Mouse (Mus musculus) hindbrain, postnatal 0 days (tissue): Measurements from ENCODE around the gene Rab40c. TPM values are rescaled to one million over a fixed set of nuclear protein-coding genes. Genes with fewer than 3 reads are reported as not detected.

Source experiments
- ATAC-seq: fragments of 200-750 bp; cut with Nextera tagmentation; 2 replicates; pipeline ENCODE4 v1.8.0; 2017; ENCODE audit warnings: mild to moderate bottlenecking, moderate TSS enrichment, moderate library complexity
- DNase-seq: peaks from one replicate; pipeline ENCODE4 v3.0.0-alpha.2; 2015; ENCODE audit warnings: low spot score
- H3K27ac ChIP-seq: fragments of 300-500 bp; sonication (generic); 2 replicates; pipeline ENCODE4 v1.5.1; 2014; ENCODE audit warnings: mild to moderate bottlenecking
- H3K27me3 ChIP-seq: fragments of 300-500 bp; sonication (generic); 2 replicates; pipeline ENCODE4 v1.6.1; 2014; ENCODE audit warnings: low read length, mixed read lengths; ENCODE audit not compliant: insufficient read depth
- H3K36me3 ChIP-seq: fragments of 300-500 bp; sonication (generic); 2 replicates; pipeline ENCODE4 v1.6.1; 2014; ENCODE audit warnings: low read length, mixed read lengths; ENCODE audit not compliant: insufficient read depth
- H3K4me1 ChIP-seq: fragments of 300-500 bp; sonication (generic); 2 replicates; pipeline ENCODE4 v1.6.1; 2014; ENCODE audit warnings: antibody characterized with exemption, low read length, mixed read lengths; ENCODE audit not compliant: insufficient read depth
- H3K4me2 ChIP-seq: fragments of 300-500 bp; sonication (generic); 2 replicates; pipeline ENCODE4 v1.6.1; 2014; ENCODE audit warnings: low read depth, mild to moderate bottlenecking, low read length, moderate library complexity, mixed read lengths
- H3K4me3 ChIP-seq: fragments of 300-500 bp; sonication (generic); 2 replicates; pipeline ENCODE4 v1.5.1; 2014; ENCODE audit warnings: low read length
- H3K9ac ChIP-seq: fragments of 300-500 bp; sonication (generic); replicated peaks from 2 replicates; pipeline ENCODE4 v1.6.1; 2014; ENCODE audit warnings: mild to moderate bottlenecking, low read length, moderate library complexity, mixed read lengths
- H3K9me3 ChIP-seq: fragments of 300-500 bp; sonication (generic); 2 replicates; pipeline ENCODE4 v1.6.1; 2016; ENCODE audit warnings: low read length, mixed read lengths
- CTCF ChIP-seq: IDR thresholded peaks from 2 replicates; pipeline ENCODE4 v1.5.1; 2016; ENCODE audit warnings: antibody characterized with exemption, control low read depth, low read depth
- WGBS: fragments of 180-500 bp; shearing (Covaris S2); extraction: QIAGEN DNeasy Blood & Tissue Kit; methylation state at CpG from one replicate; pipeline ENCODE4 v1.1.7; 2014; 5-methylcytosine and 5-hydroxymethylcytosine counted together
- polyA plus RNA-seq: library from polyadenylated mRNA; unstranded; fragments of >200 nt; fragmentation: Nextera tagmentation; extraction: Ambion mirVana; gene quantifications from 2 replicates; pipeline ENCODE4 v1.2.1, GENCODE M21; 2015
- total RNA-seq: library from RNA; depleted of rRNA; stranded (reverse); fragments of >200 nt; gene quantifications from 2 replicates; pipeline ENCODE4 v1.2.3, GENCODE M21; 2014

Rab40c gene
- total and polyA plus RNA-seq, 2 experiments from 2014 or later: 34.7 to 39.1 TPM

GRCm38 (mm10) chr17:25837076-25837410, 82.5 kb downstream of the Rab40c start, which contains the start of gene Rhbdl1:
TSS of gene Rhbdl1 (minus strand) at chr17:25837295.
- no peak for TF ChIP-seq CTCF
- H3K9me3 ChIP-seq: no peaks in the 10 kb centered on the region
- H3K27me3 ChIP-seq: no peaks in the 10 kb centered on the region
- H3K27ac ChIP-seq: peak within 1 kb of the TSS; percentile 89
- DNase-seq (peak; percentile 91), ATAC-seq (peak; percentile 48)
- H3K4me1 ChIP-seq: peaks cover 39% of the 10 kb centered on the region
- H3K9ac ChIP-seq: peak within 1 kb of the TSS; percentile 72
- peak within 1 kb of the TSS; percentile 80 for H3K4me2 ChIP-seq
- 7% methylated on average over 28 of the region's 29 CpGs for WGBS
- H3K4me3 ChIP-seq: peak within 1 kb of the TSS; percentile 47
- H3K36me3 ChIP-seq: peaks cover 33% of the 10 kb centered on the region

GRCm38 (mm10) chr17:25836397-25837075, 83.0 kb downstream of the Rab40c start:
- Histone ChIP-seq H3K27ac (peak overlapping the region; percentile 89), H3K9me3 (no peaks in the 10 kb centered on the region), H3K4me1 (peaks cover 44% of the 10 kb centered on the region), H3K36me3 (peaks cover 28% of the 10 kb centered on the region), H3K9ac (peak overlapping the region; percentile 72), H3K27me3 (no peaks in the 10 kb centered on the region), H3K4me2 (peak overlapping the region; percentile 80), H3K4me3 (peak overlapping the region; percentile 47)
- DNase-seq (peak; percentile 31), ATAC-seq (no peak)
- no peak for TF ChIP-seq CTCF
- WGBS: 18% methylated on average over 23 of the region's 23 CpGs

GRCm38 (mm10) chr17:25835816-25836215, 83.7 kb downstream of the Rab40c start:
- H3K27me3 ChIP-seq: no peaks in the 10 kb centered on the region
- H3K36me3 ChIP-seq: peaks cover 26% of the 10 kb centered on the region
- no peak for DNase-seq
- H3K4me1 ChIP-seq: peaks cover 44% of the 10 kb centered on the region
- no peak overlapping the region for H3K4me3 ChIP-seq
- H3K4me2 ChIP-seq: peak overlapping the region; percentile 80
- peak overlapping the region; percentile 72 for H3K9ac ChIP-seq
- 91% methylated on average over 16 of the region's 16 CpGs for WGBS
- H3K9me3 ChIP-seq: no peaks in the 10 kb centered on the region
- no peak for TF ChIP-seq CTCF
- no peak for ATAC-seq
- peak overlapping the region; percentile 89 for H3K27ac ChIP-seq

GRCm38 (mm10) chr17:25835301-25835700, 84.2 kb downstream of the Rab40c start:
- TF ChIP-seq CTCF: no peak
- Histone ChIP-seq H3K9ac (no peak overlapping the region; the same call in 1 of the 2 replicates), H3K4me1 (peaks cover 44% of the 10 kb centered on the region), H3K27ac (no peak overlapping the region), H3K4me3 (no peak overlapping the region), H3K4me2 (peak overlapping the region; percentile 80), H3K9me3 (no peaks in the 10 kb centered on the region), H3K36me3 (peaks cover 26% of the 10 kb centered on the region), H3K27me3 (no peaks in the 10 kb centered on the region)
- ATAC-seq (no peak), DNase-seq (no peak)
- 91% methylated on average over 7 of the region's 7 CpGs for WGBS

GRCm38 (mm10) chr17:25834595-25835222, 84.8 kb downstream of the Rab40c start:
- Histone ChIP-seq H3K27ac (0 out of 2 replicates have a peak overlapping the region, but pooled peaks have one; percentile 32), H3K27me3 (no peaks in the 10 kb centered on the region), H3K4me3 (peak overlapping the region; percentile 66), H3K36me3 (peaks cover 22% of the 10 kb centered on the region), H3K9ac (peak overlapping the region; percentile 75), H3K4me2 (peak overlapping the region; percentile 80), H3K4me1 (peaks cover 47% of the 10 kb centered on the region), H3K9me3 (no peaks in the 10 kb centered on the region)
- DNase-seq (no peak), ATAC-seq (no peak)
- no peak for TF ChIP-seq CTCF
- 80% methylated on average over 12 of the region's 12 CpGs for WGBS

- H3K4me2 ChIP-seq: peak overlapping the region; percentile 80
- DNase-seq (no peak), ATAC-seq (no peak)
- H3K4me3 ChIP-seq: peak overlapping the region; percentile 66
- H3K27me3 ChIP-seq: no peaks in the 10 kb centered on the region
- 41% methylated on average over 6 of the region's 6 CpGs for WGBS
- peaks cover 52% of the 10 kb centered on the region for H3K4me1 ChIP-seq
- H3K9ac ChIP-seq: peak overlapping the region; percentile 75
- H3K27ac ChIP-seq: peak overlapping the region; percentile 98
- no peaks in the 10 kb centered on the region for H3K9me3 ChIP-seq
- peaks cover 15% of the 10 kb centered on the region for H3K36me3 ChIP-seq
- TF ChIP-seq CTCF: no peak
Observed at GRCm38 (mm10) chr17:25833961-25834594, 85.4 kb downstream of the Rab40c start.
